Mouse (Mus musculus): ENCODE data around the gene Gde1. TPM values are rescaled to one million over a fixed set of nuclear protein-coding genes. Genes with fewer than 3 reads are reported as not detected.

Gene Gde1
- total RNA-seq (2023) = 10 to 100 TPM; 30.6 to 35.7 TPM

GRCm38 (mm10) chr7:118705101-118705961, at the start of gene Gde1:
Gde1 (minus strand) TSS chr7:118705778.

GRCm38 (mm10) chr7:118739975-118740531, 34.5 kb upstream of the Gde1 start, which contains the start of gene Vps35l:
Vps35l (plus strand) TSS chr7:118740226.

GRCm38 (mm10) chr7:118712228-118713173, 6.9 kb upstream of the Gde1 start, which contains the start of gene Ccp110:
Ccp110 (plus strand) TSS chr7:118712552.

Other genes starting within 250 kb of the Gde1 start
- gene Itpripl2, start 213.8 kb downstream of the Gde1 start, total RNA-seq (2023) = 10 to 100 TPM; 29.8 to 31.9 TPM
- gene Coq7, start 172.4 kb downstream of the Gde1 start, total RNA-seq (2023) = 1 to 10 TPM; 6.2 to 8.8 TPM
- not detected for gene Tmc7, start 121.0 kb downstream of the Gde1 start, total RNA-seq (2023)
- gene Tmc5, start 108.5 kb downstream of the Gde1 start, total RNA-seq (2023) = not detected
- gene Ccp110, start 6.8 kb upstream of the Gde1 start, total RNA-seq (2023) = 1 to 10 TPM; 2.0 to 3.5 TPM
- gene Vps35l, start 34.4 kb upstream of the Gde1 start, total RNA-seq (2023) = 10 to 100 TPM; 72.6 to 72.7 TPM
- under 1 TPM; 0.30 to 0.45 TPM for gene Iqck, start 150.0 kb upstream of the Gde1 start, total RNA-seq (2023)
- gene Knop1, start 150.5 kb upstream of the Gde1 start, total RNA-seq (2023) = 10 to 100 TPM; 13.9 to 17.5 TPM

Measured in monocyte, adult 59 days (primary cell).